Mouse (Mus musculus): ENCODE results near the gene Sox18.
A peak's percentile ranks its signal among the peaks of the same experiment; 100 is the strongest.

- TF ChIP-seq POLR2A (IDR thresholded peaks at IDR 0.05; ENCODE audit: extremely low read depth, insufficient read depth, low read length) (no peak), CTCF (IDR thresholded peaks at IDR 0.05; ENCODE audit: extremely low read depth, insufficient read depth, low read length) (peak; percentile 35; the same call in 1 of the 2 replicates)
Measured at GRCm38 (mm10) chr2:181658930-181659555, 12.4 kb downstream of the Sox18 start.

Data from cortical plate, adult 2 months (tissue).